Mouse (Mus musculus): ENCODE measurements at regions not wholly inside any gene's neighbourhood (a gene's known extent, or its start where the extent isn't known, plus 50 kb on each side); places are given as distances from the start of the nearest gene placed in this dataset.

DNA sequence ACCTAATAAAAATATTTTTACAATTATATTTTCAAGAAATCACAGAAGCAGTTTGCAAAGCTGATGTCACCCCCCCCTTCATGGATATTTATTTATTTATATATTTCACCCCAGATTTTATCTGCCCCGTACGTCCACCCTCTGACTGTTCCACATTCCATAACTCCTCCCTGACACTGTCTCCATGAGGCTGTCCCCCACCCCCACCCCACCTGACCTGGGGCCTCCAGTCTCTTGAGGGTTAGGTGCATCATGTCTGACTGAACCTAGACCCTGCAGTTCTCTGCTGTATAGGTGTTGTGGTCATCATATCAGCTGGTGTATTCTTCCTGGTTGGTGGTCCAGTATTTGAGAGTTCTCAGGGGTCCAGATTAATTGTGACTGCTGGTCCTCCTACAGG, 1083.9 kb upstream of the Cadm2 start:
- DNase-seq (ENCODE audit: low spot score): no peak

DNA sequence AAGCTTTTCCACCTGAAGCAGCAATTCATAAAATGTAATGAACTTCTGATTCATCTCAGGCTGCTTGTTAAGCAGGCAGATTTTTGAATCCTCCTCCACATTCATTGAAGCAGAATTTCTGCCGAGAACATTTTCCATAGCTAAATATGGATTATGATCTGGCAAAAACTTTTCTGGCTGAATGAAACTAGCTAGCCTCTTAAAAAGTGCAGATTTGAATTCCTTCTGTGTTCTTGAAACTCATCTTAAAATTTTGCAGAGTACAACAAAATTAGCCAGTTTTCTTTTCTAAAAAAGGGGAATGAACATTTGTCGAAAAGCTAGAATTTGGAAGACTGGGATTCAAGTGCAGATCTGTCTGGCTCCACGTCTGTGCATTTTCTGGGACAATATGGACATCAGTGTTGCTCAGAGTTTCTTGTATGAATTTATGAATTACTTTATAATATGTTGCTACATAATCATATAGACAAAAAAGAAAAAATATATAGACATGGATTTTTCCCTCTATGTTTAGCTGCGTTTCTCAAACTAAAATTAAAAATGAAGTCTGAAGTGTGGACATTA, 1046.3 kb upstream of the Cadm2 start:
- peak; percentile 47 for DNase-seq (ENCODE audit: low spot score)

DNA sequence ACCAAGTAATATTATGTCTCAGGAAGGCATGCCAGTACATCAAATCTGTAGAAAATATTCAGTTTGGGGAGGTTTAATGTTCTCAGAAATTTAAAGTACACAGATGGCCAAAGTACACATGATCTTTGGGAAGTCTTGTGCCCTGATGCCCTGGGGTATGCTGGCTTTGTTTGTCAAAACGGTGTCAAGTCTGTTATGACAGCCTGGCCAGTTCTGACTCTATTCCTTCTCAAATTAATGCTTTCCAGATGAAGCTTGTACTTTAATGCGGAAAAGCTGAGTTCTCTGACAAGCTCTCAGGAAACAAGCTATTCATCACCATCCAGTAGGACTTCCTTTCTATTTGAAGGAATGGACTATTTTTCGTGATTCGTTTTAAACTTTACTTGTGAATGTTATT, 1037.7 kb upstream of the Cadm2 start:
- DNase-seq (ENCODE audit: low spot score): no peak

DNA sequence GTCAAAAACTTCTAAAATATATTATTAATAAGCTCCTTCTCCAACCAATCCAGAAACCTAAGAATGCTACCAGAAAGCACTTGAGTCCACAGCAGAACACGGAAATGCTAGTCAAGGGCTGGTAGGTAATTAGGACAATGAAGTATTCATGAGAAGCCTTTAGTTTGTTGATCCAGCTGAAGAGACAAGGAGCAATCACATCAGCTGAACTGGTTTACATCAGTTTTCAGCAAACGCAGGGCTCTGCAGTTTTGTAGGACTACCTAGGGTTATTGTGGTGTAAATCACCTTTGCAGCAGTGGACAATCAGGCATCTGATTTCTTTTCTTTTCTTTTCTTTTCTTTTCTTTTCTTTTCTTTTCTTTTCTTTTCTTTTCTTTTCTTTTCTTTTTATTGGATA, 1007.3 kb upstream of the Cadm2 start:
- DNase-seq (ENCODE audit: low spot score): no peak

DNA sequence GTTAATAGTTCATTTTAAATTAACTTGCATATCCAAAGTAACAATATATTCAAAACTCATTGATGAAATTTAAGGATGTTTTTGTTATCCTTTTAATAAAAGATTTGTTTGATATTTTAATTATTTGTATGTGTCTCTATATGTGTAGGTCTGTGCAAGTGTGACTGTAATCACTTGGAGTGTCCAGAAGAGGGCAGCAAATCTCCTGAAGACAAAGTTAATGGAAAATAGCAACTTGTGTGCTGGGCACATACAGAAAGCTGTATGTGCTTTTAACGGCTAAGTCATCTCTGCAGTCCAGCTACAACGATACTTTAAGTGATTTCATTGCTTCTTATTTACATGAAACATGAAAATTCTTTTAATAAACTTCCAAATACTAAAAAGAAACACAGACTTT, 993.3 kb upstream of the Cadm2 start:
- no peak for DNase-seq (ENCODE audit: low spot score)

Data from left cerebral cortex, adult 11 months (tissue).